Mouse (Mus musculus) G1E (cell line): ENCODE measurements at regions not wholly inside any gene's neighbourhood (a gene's known extent, or its start where the extent isn't known, plus 50 kb on each side); places are given as distances from the start of the nearest gene placed in this dataset.
"Not testable (repeated sequence)": the region's sequence is repeated elsewhere in the genome, so short reads cannot be mapped to it uniquely, and the experiment has no call there.

Experiments used
- CTCF ChIP-seq: IDR thresholded peaks from 2 replicates; pipeline ENCODE4 v1.5.1; 2012; ENCODE audit warnings: low read depth, low read length, inconsistent platforms, mixed read lengths
- POLR2AphosphoS5 ChIP-seq: IDR thresholded peaks from 2 replicates; pipeline ENCODE4 v1.6.1; 2012; ENCODE audit warnings: low read depth, low read length, inconsistent platforms; ENCODE audit not compliant: insufficient replicate concordance

DNA sequence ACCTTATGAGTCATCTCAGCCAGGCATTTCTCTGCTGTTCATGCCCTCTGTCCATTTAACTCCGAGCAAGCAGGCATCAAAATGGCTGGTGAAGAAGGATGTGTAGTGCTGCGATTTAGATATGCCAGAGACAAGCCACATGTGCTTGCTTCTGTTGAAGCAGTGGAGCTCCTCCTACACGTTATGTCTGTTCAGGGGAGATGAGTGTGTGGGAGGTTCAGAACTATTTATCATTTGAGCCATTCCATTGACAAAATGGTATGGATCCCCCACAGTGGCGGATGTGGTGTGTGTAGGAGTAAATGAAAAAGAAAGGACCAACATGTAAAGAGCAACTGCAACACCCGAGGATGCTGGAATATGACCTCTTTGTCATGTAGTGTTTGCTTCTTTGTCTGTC, 848.3 kb upstream of the Olfr1507 start:
- TF ChIP-seq CTCF, POLR2AphosphoS5: not testable (repeated sequence)
